Mouse (Mus musculus): Measurements from ENCODE around the gene Dab1. TPM values are rescaled to one million over a fixed set of nuclear protein-coding genes. Genes with fewer than 3 reads are reported as not detected.

Gene Dab1
- polyA plus RNA-seq, 1 experiment from 2014 or later = 105 TPM

- Histone ChIP-seq H3K27ac (peak overlapping the region; percentile 92), H3K9ac (peak overlapping the region; percentile 91), H3K27me3 (0 out of 2 replicates have a peak, but pooled peaks cover 8% of the 10 kb centered on the region), H3K9me3 (replicated peaks) (no peaks in the 10 kb centered on the region), H3K36me3 (ENCODE audit: poor library complexity, severe bottlenecking) (no peaks in the 10 kb centered on the region), H3K4me1 (peaks cover 40% of the 10 kb centered on the region), H3K4me3 (peak overlapping the region; percentile 79), H3K4me2 (peak overlapping the region; percentile 83)
- ATAC-seq = peak; percentile 77
- 0% methylated on average over 20 of the region's 20 CpGs for WGBS
These were observed 749.4 kb downstream of the Dab1 start for GRCm38 (mm10) chr4:104368561-104369021.

- WGBS = 3% methylated on average over 7 of the region's 7 CpGs
- peak overlapping the region; percentile 79 for H3K4me3 ChIP-seq
- H3K4me2 ChIP-seq = peak overlapping the region; percentile 83
- peak overlapping the region; percentile 91 for H3K9ac ChIP-seq
- H3K4me1 ChIP-seq = peaks cover 40% of the 10 kb centered on the region
- H3K27ac ChIP-seq = peak overlapping the region; percentile 92; the same call in 1 of the 2 replicates
- H3K36me3 ChIP-seq (ENCODE audit: poor library complexity, severe bottlenecking) = peaks cover under 1% of the 10 kb centered on the region; the same call in 1 of the 2 replicates
- H3K27me3 ChIP-seq = 0 out of 2 replicates have a peak, but pooled peaks cover 8% of the 10 kb centered on the region
- H3K9me3 ChIP-seq (replicated peaks) = no peaks in the 10 kb centered on the region
- ATAC-seq = no peak
These were observed 749.9 kb downstream of the Dab1 start for GRCm38 (mm10) chr4:104369091-104369490.

- Histone ChIP-seq H3K9ac (no peak overlapping the region), H3K4me3 (no peak overlapping the region), H3K27ac (no peak overlapping the region), H3K4me2 (no peak overlapping the region), H3K27me3 (no peaks in the 10 kb centered on the region), H3K4me1 (peaks cover 39% of the 10 kb centered on the region), H3K9me3 (replicated peaks) (no peaks in the 10 kb centered on the region), H3K36me3 (ENCODE audit: poor library complexity, severe bottlenecking) (peaks cover 10% of the 10 kb centered on the region; the same call in 1 of the 2 replicates)
- ATAC-seq = no peak
- 75% methylated on average over 8 of the region's 8 CpGs for WGBS
These were observed 752.0 kb downstream of the Dab1 start for GRCm38 (mm10) chr4:104371136-104371535.

GRCm38 (mm10) chr4:104374191-104374590 lies 755.0 kb downstream of the Dab1 start:
- Histone ChIP-seq H3K4me2 (no peak overlapping the region), H3K9me3 (replicated peaks) (no peaks in the 10 kb centered on the region), H3K4me1 (peaks cover 20% of the 10 kb centered on the region), H3K36me3 (ENCODE audit: poor library complexity, severe bottlenecking) (peaks cover 10% of the 10 kb centered on the region; the same call in 1 of the 2 replicates), H3K27ac (no peak overlapping the region), H3K9ac (no peak overlapping the region), H3K27me3 (no peaks in the 10 kb centered on the region), H3K4me3 (no peak overlapping the region)
- WGBS = 92% methylated on average over 1 of the region's 1 CpGs
- no peak for ATAC-seq

GRCm38 (mm10) chr4:104384704-104385103 lies 765.5 kb downstream of the Dab1 start:
- Histone ChIP-seq H3K4me1 (peaks cover 35% of the 10 kb centered on the region), H3K4me3 (no peak overlapping the region), H3K27me3 (no peaks in the 10 kb centered on the region), H3K27ac (peak overlapping the region; percentile 54; the same call in 1 of the 2 replicates), H3K4me2 (peak overlapping the region; percentile 39), H3K9me3 (replicated peaks) (no peaks in the 10 kb centered on the region), H3K9ac (no peak overlapping the region; the same call in 1 of the 2 replicates), H3K36me3 (ENCODE audit: poor library complexity, severe bottlenecking) (no peaks in the 10 kb centered on the region)
- ATAC-seq = peak; percentile 87
- WGBS = 25% methylated on average over 7 of the region's 7 CpGs

- Histone ChIP-seq H3K27ac (peak overlapping the region; percentile 54; the same call in 1 of the 2 replicates), H3K4me3 (no peak overlapping the region), H3K36me3 (ENCODE audit: poor library complexity, severe bottlenecking) (no peaks in the 10 kb centered on the region), H3K9ac (no peak overlapping the region), H3K4me1 (peaks cover 35% of the 10 kb centered on the region), H3K9me3 (replicated peaks) (no peaks in the 10 kb centered on the region), H3K27me3 (no peaks in the 10 kb centered on the region), H3K4me2 (peak overlapping the region; percentile 39)
- peak; percentile 69 for ATAC-seq
- WGBS = 8% methylated on average over 5 of the region's 5 CpGs
These were observed 766.1 kb downstream of the Dab1 start for GRCm38 (mm10) chr4:104385272-104385671.

- WGBS = 49% methylated on average over 3 of the region's 3 CpGs
- H3K27ac ChIP-seq = no peak overlapping the region
These were observed 776.4 kb downstream of the Dab1 start for GRCm38 (mm10) chr4:104395515-104395914.

GRCm38 (mm10) chr4:104396095-104396494 lies 776.9 kb downstream of the Dab1 start:
- H3K36me3 ChIP-seq (ENCODE audit: poor library complexity, severe bottlenecking) = no peaks in the 10 kb centered on the region
- H3K27ac ChIP-seq = no peak overlapping the region
- whole genome bisulfite sequencing = 82% methylated on average over 5 of the region's 5 CpGs
- H3K4me2 ChIP-seq = no peak overlapping the region
- H3K9me3 ChIP-seq (replicated peaks) = no peaks in the 10 kb centered on the region
- no peak overlapping the region for H3K4me3 ChIP-seq
- no peak for ATAC-seq
- H3K27me3 ChIP-seq = no peaks in the 10 kb centered on the region
- no peak overlapping the region for H3K9ac ChIP-seq
- H3K4me1 ChIP-seq = peaks cover 29% of the 10 kb centered on the region

More at GRCm38 (mm10) chr4:104395515-104395914, 776.4 kb downstream of the Dab1 start:
- Histone ChIP-seq H3K27me3 (no peaks in the 10 kb centered on the region), H3K9me3 (replicated peaks) (no peaks in the 10 kb centered on the region), H3K36me3 (ENCODE audit: poor library complexity, severe bottlenecking) (no peaks in the 10 kb centered on the region), H3K4me1 (peaks cover 27% of the 10 kb centered on the region), H3K4me2 (no peak overlapping the region), H3K4me3 (no peak overlapping the region), H3K9ac (no peak overlapping the region)
- ATAC-seq = no peak

- H3K4me2 ChIP-seq = peak overlapping the region; percentile 43
- peaks cover 32% of the 10 kb centered on the region for H3K4me1 ChIP-seq
- no peaks in the 10 kb centered on the region for H3K36me3 ChIP-seq (ENCODE audit: poor library complexity, severe bottlenecking)
- no peaks in the 10 kb centered on the region for H3K9me3 ChIP-seq (replicated peaks)
- H3K4me3 ChIP-seq = peak overlapping the region; percentile 12; the same call in 1 of the 2 replicates
- 6% methylated on average over 9 of the region's 9 CpGs for WGBS
- peak overlapping the region; percentile 80 for H3K27ac ChIP-seq
- ATAC-seq = peak; percentile 78
- no peak overlapping the region for H3K9ac ChIP-seq
- H3K27me3 ChIP-seq = no peaks in the 10 kb centered on the region
These were observed 780.1 kb downstream of the Dab1 start for GRCm38 (mm10) chr4:104399106-104399730.

GRCm38 (mm10) chr4:104404099-104404498 lies 784.9 kb downstream of the Dab1 start:
- no peak overlapping the region for H3K4me3 ChIP-seq
- H3K4me1 ChIP-seq = peaks cover 19% of the 10 kb centered on the region
- no peak overlapping the region for H3K4me2 ChIP-seq
- H3K27me3 ChIP-seq = no peaks in the 10 kb centered on the region
- ATAC-seq = peak; percentile 31; the same call in 1 of the 2 replicates
- H3K9me3 ChIP-seq (replicated peaks) = no peaks in the 10 kb centered on the region
- no peak overlapping the region for H3K9ac ChIP-seq
- H3K27ac ChIP-seq = no peak overlapping the region
- 81% methylated on average over 5 of the region's 5 CpGs for WGBS
- H3K36me3 ChIP-seq (ENCODE audit: poor library complexity, severe bottlenecking) = no peaks in the 10 kb centered on the region

- 92% methylated on average over 6 of the region's 6 CpGs for WGBS
- Histone ChIP-seq H3K4me1 (peaks cover 5% of the 10 kb centered on the region), H3K36me3 (ENCODE audit: poor library complexity, severe bottlenecking) (no peaks in the 10 kb centered on the region), H3K9ac (no peak overlapping the region), H3K9me3 (replicated peaks) (no peaks in the 10 kb centered on the region), H3K4me3 (no peak overlapping the region), H3K4me2 (no peak overlapping the region), H3K27me3 (no peaks in the 10 kb centered on the region), H3K27ac (no peak overlapping the region)
- ATAC-seq = no peak
These were observed 791.8 kb downstream of the Dab1 start for GRCm38 (mm10) chr4:104410922-104411321.

GRCm38 (mm10) chr4:104415482-104415881 lies 796.3 kb downstream of the Dab1 start:
- H3K4me3 ChIP-seq = no peak overlapping the region
- H3K9me3 ChIP-seq (replicated peaks) = no peaks in the 10 kb centered on the region
- WGBS = 39% methylated on average over 2 of the region's 2 CpGs
- no peak overlapping the region for H3K27ac ChIP-seq
- H3K27me3 ChIP-seq = no peaks in the 10 kb centered on the region
- H3K4me2 ChIP-seq = no peak overlapping the region
- no peak overlapping the region for H3K9ac ChIP-seq
- no peaks in the 10 kb centered on the region for H3K36me3 ChIP-seq (ENCODE audit: poor library complexity, severe bottlenecking)
- no peak for ATAC-seq
- H3K4me1 ChIP-seq = peaks cover 5% of the 10 kb centered on the region

Measured in forebrain, embryonic 13.5 days (tissue).